Mouse (Mus musculus) v-Abl transformed pro-B cells (cell line): ENCODE measurements around the gene Pcsk6.

Source experiments
- in situ Hi-C, 2 experiments: fragments of 400-800 bp; cut with MboI; formaldehyde crosslinking; loops; one replicate each; pipeline ENCODE4 v1.15.1; 2025; ENCODE audit not compliant: unreplicated experiment in 2 of 2

Gene Pcsk6

GRCm38 (mm10) chr7:66092656-66093055 is 231.1 kb downstream of the Pcsk6 start:
- in situ Hi-C loops: loop anchor here (10.0 to 25.0 kb wide), 5 partner anchors 582 to 1545 kb away; partner anchors contain the start of genes Lrrc28 (in 1 of the 2) and Ttc23 (in 1 of the 2)

GRCm38 (mm10) chr7:66094141-66094540 is 232.6 kb downstream of the Pcsk6 start:
- in situ Hi-C loops: loop anchor here (10.0 to 25.0 kb wide), 5 partner anchors 581 to 1543 kb away; partner anchors contain the start of genes Lrrc28 (in 1 of the 2) and Ttc23 (in 1 of the 2)

- in situ Hi-C loops: loop anchor here (5.0 to 25.0 kb wide), 7 partner anchors 288 to 1538 kb away; partner anchors contain the start of genes Lrrc28 (in 1 of the 2), Lrrk1 (in 1 of the 2) and Ttc23 (in 1 of the 2)
These were observed 237.3 kb downstream of the Pcsk6 start for GRCm38 (mm10) chr7:66098803-66099202.
